Mouse (Mus musculus): ENCODE measurements at regions not wholly inside any gene's neighbourhood (a gene's known extent, or its start where the extent isn't known, plus 50 kb on each side); places are given as distances from the start of the nearest gene placed in this dataset.

- peak; percentile 29 to 34 for DNase-seq
Measured at GRCm38 (mm10) chr14:91354201-91354600, 2536.3 kb downstream of the Pcdh9 start.

GRCm38 (mm10) chr14:91326683-91327098, 2563.8 kb downstream of the Pcdh9 start:
- DNase-seq: no peak

Measured in cerebellum, postnatal 10 days (tissue).